Mouse (Mus musculus): ENCODE data around the gene B3gat2. TPM values are rescaled to one million over a fixed set of nuclear protein-coding genes. Genes with fewer than 3 reads are reported as not detected.

The B3gat2 gene
- total RNA-seq, 2 experiments from 2014 or later, result 13.4 to 14.3 TPM

- DNase-seq, result peak; percentile 38 to 50
Observed at GRCm38 (mm10) chr1:23834819-23835218, 73.3 kb downstream of the B3gat2 start.

GRCm38 (mm10) chr1:23836630-23837029 lies 75.1 kb downstream of the B3gat2 start:
- DNase-seq, result no peak

DNA sequence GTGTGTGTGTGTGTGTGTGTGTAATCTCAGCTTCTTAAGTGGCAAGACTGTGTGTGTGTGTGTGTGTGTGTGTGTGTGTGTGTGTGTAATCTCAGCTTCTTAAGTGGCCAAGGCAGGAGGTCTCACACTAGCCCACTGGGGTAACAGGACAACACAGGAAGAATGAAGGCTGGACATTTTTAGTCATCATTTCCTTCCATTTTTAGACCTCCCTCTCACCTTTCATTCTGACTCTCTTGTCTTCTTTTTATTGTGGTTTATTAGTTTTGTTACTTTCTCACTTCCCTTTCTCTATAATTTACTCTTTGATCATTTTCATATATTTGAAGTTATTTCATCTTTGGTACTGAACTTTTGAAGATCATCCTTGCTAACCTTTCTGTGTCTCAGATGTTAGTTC lies 79.4 kb downstream of the B3gat2 start:
- DNase-seq, result no peak

DNA sequence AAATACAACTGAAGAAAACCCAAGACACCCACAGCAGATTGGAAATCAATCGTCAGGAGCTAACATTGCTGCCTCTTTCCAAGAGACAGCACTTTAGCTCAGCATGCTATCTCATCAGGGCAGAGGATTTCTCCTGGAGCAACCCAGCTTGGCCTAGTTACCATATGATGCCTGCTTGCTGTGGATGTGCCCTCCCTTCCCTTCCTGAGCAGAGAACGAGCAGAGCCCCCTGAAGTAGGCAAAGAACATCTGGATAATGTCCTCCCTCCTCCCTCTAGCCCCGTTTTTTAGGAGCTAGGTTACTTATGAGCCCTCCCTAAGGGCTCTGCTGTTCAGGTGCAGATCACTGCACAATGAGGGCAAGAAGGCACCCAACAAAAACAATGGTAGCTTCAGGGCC lies 81.1 kb downstream of the B3gat2 start:
- DNase-seq, result no peak

- no peak for DNase-seq
Observed at GRCm38 (mm10) chr1:23843790-23844189, 82.2 kb downstream of the B3gat2 start.

GRCm38 (mm10) chr1:23845007-23845406 lies 83.5 kb downstream of the B3gat2 start:
- DNase-seq, result no peak

- peak; percentile 44 to 47 for DNase-seq
Observed at GRCm38 (mm10) chr1:23846044-23846680, 84.6 kb downstream of the B3gat2 start.

GRCm38 (mm10) chr1:23855623-23856022 lies 94.1 kb downstream of the B3gat2 start:
- no peak for DNase-seq

GRCm38 (mm10) chr1:23860944-23861343 lies 99.4 kb downstream of the B3gat2 start:
- DNase-seq, result no peak

- DNase-seq, result no peak
Observed at GRCm38 (mm10) chr1:23865566-23865965, 104.0 kb downstream of the B3gat2 start.

GRCm38 (mm10) chr1:23867350-23867862 lies 105.9 kb downstream of the B3gat2 start:
- DNase-seq, result no peak

DNA sequence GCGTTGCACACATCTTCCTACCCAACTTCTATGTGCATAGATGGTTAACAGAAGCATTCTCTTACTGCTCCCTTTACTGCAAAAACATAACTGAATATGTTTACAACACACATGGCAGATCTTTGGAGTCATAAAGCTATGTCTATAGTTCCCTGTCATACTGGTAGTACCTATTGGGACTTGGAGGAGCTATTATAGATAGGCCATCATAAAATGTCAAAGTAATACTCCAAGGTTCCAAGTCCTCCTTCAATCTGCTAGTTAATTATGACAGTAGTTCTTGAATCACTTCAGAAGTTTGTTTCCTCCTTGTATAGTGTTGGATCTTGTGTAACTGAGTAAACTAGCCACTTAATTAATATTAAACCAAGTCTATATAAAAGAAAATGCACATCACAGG lies 110.6 kb downstream of the B3gat2 start:
- DNase-seq, result no peak

- no peak for DNase-seq
Observed at GRCm38 (mm10) chr1:23882681-23883080, 121.1 kb downstream of the B3gat2 start.

GRCm38 (mm10) chr1:23884087-23884668 lies 122.6 kb downstream of the B3gat2 start:
- DNase-seq, result no peak

GRCm38 (mm10) chr1:23884914-23885313 lies 123.4 kb downstream of the B3gat2 start:
- no peak for DNase-seq

- DNase-seq, result no peak
Observed at GRCm38 (mm10) chr1:23892072-23892471, 130.5 kb downstream of the B3gat2 start.

Other genes with a start within 250 kb of the B3gat2 start
- 100 to 1,000 TPM; 136 to 152 TPM for gene Smap1, start 160.6 kb downstream of the B3gat2 start, total RNA-seq (2021)
- gene Sdhaf4, start 243.9 kb downstream of the B3gat2 start, total RNA-seq (2021), result 10 to 100 TPM; 39.5 to 53.5 TPM

Measured in layer of hippocampus, postnatal 36 days (tissue).